Mouse (Mus musculus): ENCODE data around the gene Rps23.

The Rps23 gene

GRCm38 (mm10) chr13:90933256-90933655 lies 10.5 kb downstream of the Rps23 start:
- no peak for DNase-seq (ENCODE audit: low read depth, low spot score)

- no peak for DNase-seq (ENCODE audit: low read depth, low spot score)
Measured at GRCm38 (mm10) chr13:90935852-90936251, 13.1 kb downstream of the Rps23 start.

- DNase-seq (ENCODE audit: low read depth, low spot score) = no peak
Measured at GRCm38 (mm10) chr13:90939192-90939591, 16.4 kb downstream of the Rps23 start.

- no peak for DNase-seq (ENCODE audit: low read depth, low spot score)
Measured at GRCm38 (mm10) chr13:90939600-90939999, 16.8 kb downstream of the Rps23 start.

- DNase-seq (ENCODE audit: low read depth, low spot score) = peak; percentile 9
Measured at GRCm38 (mm10) chr13:90958894-90959293, 36.1 kb downstream of the Rps23 start.

- DNase-seq (ENCODE audit: low read depth, low spot score) = no peak
Measured at GRCm38 (mm10) chr13:90960591-90960990, 37.8 kb downstream of the Rps23 start.

GRCm38 (mm10) chr13:90962836-90963760 lies 40.3 kb downstream of the Rps23 start:
- peak; percentile 63 for DNase-seq (ENCODE audit: low read depth, low spot score)

GRCm38 (mm10) chr13:90964511-90964910 lies 41.8 kb downstream of the Rps23 start:
- DNase-seq (ENCODE audit: low read depth, low spot score) = no peak

GRCm38 (mm10) chr13:90965996-90966395 lies 43.2 kb downstream of the Rps23 start:
- no peak for DNase-seq (ENCODE audit: low read depth, low spot score)

- peak; percentile 90 for DNase-seq (ENCODE audit: low read depth, low spot score)
Measured at GRCm38 (mm10) chr13:90967422-90967821, 44.7 kb downstream of the Rps23 start.

GRCm38 (mm10) chr13:90968940-90969339 lies 46.2 kb downstream of the Rps23 start:
- no peak for DNase-seq (ENCODE audit: low read depth, low spot score)

- no peak for DNase-seq (ENCODE audit: low read depth, low spot score)
Measured at GRCm38 (mm10) chr13:90970259-90971017, 47.7 kb downstream of the Rps23 start.

- no peak for DNase-seq (ENCODE audit: low read depth, low spot score)
Measured at GRCm38 (mm10) chr13:90973409-90973808, 50.7 kb downstream of the Rps23 start.

Measured in brain, adult 2 months (tissue).